Mouse (Mus musculus): Measurements from ENCODE around the gene Smc1b. TPM values are rescaled to one million over a fixed set of nuclear protein-coding genes. Genes with fewer than 3 reads are reported as not detected.
"Not testable (repeated sequence)": the region's sequence is repeated elsewhere in the genome, so short reads cannot be mapped to it uniquely, and the experiment has no call there.

Smc1b gene
- polyA plus RNA-seq, 1 experiment from 2014 or later = 0.25 TPM

GRCm38 (mm10) chr15:85036566-85037342, 95.0 kb downstream of the Smc1b start:
- H3K4me3 ChIP-seq (ENCODE audit: low read length) = peak overlapping the region; percentile 66

GRCm38 (mm10) chr15:85033916-85034315, 97.8 kb downstream of the Smc1b start:
- not testable (repeated sequence) for H3K4me3 ChIP-seq (ENCODE audit: low read length); H3K9ac ChIP-seq (ENCODE audit: low read depth, low read length); ATAC-seq; H3K27me3 ChIP-seq (replicated peaks; ENCODE audit: control insufficient read depth, insufficient read depth, low read length); H3K27ac ChIP-seq (ENCODE audit: low read depth, low read length); H3K36me3 ChIP-seq (ENCODE audit: control insufficient read depth, insufficient read depth, low read length); H3K4me2 ChIP-seq (ENCODE audit: low read length); H3K9me3 ChIP-seq (ENCODE audit: control insufficient read depth, low read length)
- WGBS = 53% methylated on average over 7 of the region's 7 CpGs
- H3K4me1 ChIP-seq (ENCODE audit: control insufficient read depth, insufficient read depth, low read depth, low read length) = peaks cover 18% of the 10 kb centered on the region

More at GRCm38 (mm10) chr15:85036566-85037342, 95.0 kb downstream of the Smc1b start:
- no peaks in the 10 kb centered on the region for H3K9me3 ChIP-seq (ENCODE audit: control insufficient read depth, low read length)
- ATAC-seq = peak; percentile 97
- peaks cover 28% of the 10 kb centered on the region for H3K4me1 ChIP-seq (ENCODE audit: control insufficient read depth, insufficient read depth, low read depth, low read length)
- under 1% methylated on average over 58 of the region's 75 CpGs for WGBS
- peak overlapping the region; percentile 75 for H3K27ac ChIP-seq (ENCODE audit: low read depth, low read length)
- H3K36me3 ChIP-seq (ENCODE audit: control insufficient read depth, insufficient read depth, low read length) = no peaks in the 10 kb centered on the region
- H3K4me2 ChIP-seq (ENCODE audit: low read length) = peak overlapping the region; percentile 95
- peak overlapping the region; percentile 79 for H3K9ac ChIP-seq (ENCODE audit: low read depth, low read length)
- H3K27me3 ChIP-seq (replicated peaks; ENCODE audit: control insufficient read depth, insufficient read depth, low read length) = no peaks in the 10 kb centered on the region

GRCm38 (mm10) chr15:85031866-85032265, 99.9 kb downstream of the Smc1b start:
- no peaks in the 10 kb centered on the region for H3K36me3 ChIP-seq (ENCODE audit: control insufficient read depth, insufficient read depth, low read length)
- ATAC-seq = no peak
- no peak overlapping the region for H3K27ac ChIP-seq (ENCODE audit: low read depth, low read length)
- H3K4me3 ChIP-seq (ENCODE audit: low read length) = no peak overlapping the region
- no peaks in the 10 kb centered on the region for H3K9me3 ChIP-seq (ENCODE audit: control insufficient read depth, low read length)
- peaks cover 4% of the 10 kb centered on the region; the same call in 1 of the 2 replicates for H3K4me1 ChIP-seq (ENCODE audit: control insufficient read depth, insufficient read depth, low read depth, low read length)
- no peak overlapping the region for H3K4me2 ChIP-seq (ENCODE audit: low read length)
- WGBS = 45% methylated on average over 3 of the region's 3 CpGs
- H3K27me3 ChIP-seq (replicated peaks; ENCODE audit: control insufficient read depth, insufficient read depth, low read length) = no peaks in the 10 kb centered on the region
- H3K9ac ChIP-seq (ENCODE audit: low read depth, low read length) = no peak overlapping the region

- H3K9ac ChIP-seq (ENCODE audit: low read depth, low read length); H3K27ac ChIP-seq (ENCODE audit: low read depth, low read length); H3K4me1 ChIP-seq (ENCODE audit: control insufficient read depth, insufficient read depth, low read depth, low read length); H3K4me2 ChIP-seq (ENCODE audit: low read length); H3K36me3 ChIP-seq (ENCODE audit: control insufficient read depth, insufficient read depth, low read length); H3K4me3 ChIP-seq (ENCODE audit: low read length); ATAC-seq; H3K27me3 ChIP-seq (replicated peaks; ENCODE audit: control insufficient read depth, insufficient read depth, low read length); H3K9me3 ChIP-seq (ENCODE audit: control insufficient read depth, low read length): not testable (repeated sequence)
- 82% methylated on average over 1 of the region's 1 CpGs for WGBS
These were observed 101.1 kb downstream of the Smc1b start for GRCm38 (mm10) chr15:85030643-85031042.

GRCm38 (mm10) chr15:85028648-85029047, 103.1 kb downstream of the Smc1b start, which contains the start of gene Fam118a:
TSS of gene Fam118a (plus strand) at chr15:85028948.
- not testable (repeated sequence) for H3K9me3 ChIP-seq (ENCODE audit: control insufficient read depth, low read length); H3K4me1 ChIP-seq (ENCODE audit: control insufficient read depth, insufficient read depth, low read depth, low read length); H3K9ac ChIP-seq (ENCODE audit: low read depth, low read length); ATAC-seq; H3K36me3 ChIP-seq (ENCODE audit: control insufficient read depth, insufficient read depth, low read length); H3K4me3 ChIP-seq (ENCODE audit: low read length); H3K27ac ChIP-seq (ENCODE audit: low read depth, low read length); H3K4me2 ChIP-seq (ENCODE audit: low read length); H3K27me3 ChIP-seq (replicated peaks; ENCODE audit: control insufficient read depth, insufficient read depth, low read length)
- 44% methylated on average over 1 of the region's 1 CpGs for WGBS

GRCm38 (mm10) chr15:85027740-85028139, 104.0 kb downstream of the Smc1b start:
- WGBS = 53% methylated on average over 4 of the region's 4 CpGs
- H3K27me3 ChIP-seq (replicated peaks; ENCODE audit: control insufficient read depth, insufficient read depth, low read length) = no peaks in the 10 kb centered on the region

GRCm38 (mm10) chr15:85026197-85026596, 105.6 kb downstream of the Smc1b start:
- no peak overlapping the region for H3K9ac ChIP-seq (ENCODE audit: low read depth, low read length)
- no peaks in the 10 kb centered on the region for H3K36me3 ChIP-seq (ENCODE audit: control insufficient read depth, insufficient read depth, low read length)
- H3K4me1 ChIP-seq (ENCODE audit: control insufficient read depth, insufficient read depth, low read depth, low read length) = no peaks in the 10 kb centered on the region
- H3K4me3 ChIP-seq (ENCODE audit: low read length) = no peak overlapping the region
- H3K27me3 ChIP-seq (replicated peaks; ENCODE audit: control insufficient read depth, insufficient read depth, low read length) = no peaks in the 10 kb centered on the region
- H3K9me3 ChIP-seq (ENCODE audit: control insufficient read depth, low read length) = no peaks in the 10 kb centered on the region
- no peak overlapping the region for H3K27ac ChIP-seq (ENCODE audit: low read depth, low read length)
- no peak overlapping the region for H3K4me2 ChIP-seq (ENCODE audit: low read length)
- WGBS = 83% methylated on average over 4 of the region's 4 CpGs
- ATAC-seq = no peak

More at GRCm38 (mm10) chr15:85027740-85028139, 104.0 kb downstream of the Smc1b start:
- Histone ChIP-seq H3K9me3 (ENCODE audit: control insufficient read depth, low read length) (no peaks in the 10 kb centered on the region), H3K9ac (ENCODE audit: low read depth, low read length) (no peak overlapping the region), H3K4me1 (ENCODE audit: control insufficient read depth, insufficient read depth, low read depth, low read length) (no peaks in the 10 kb centered on the region), H3K27ac (ENCODE audit: low read depth, low read length) (no peak overlapping the region), H3K36me3 (ENCODE audit: control insufficient read depth, insufficient read depth, low read length) (no peaks in the 10 kb centered on the region), H3K4me2 (ENCODE audit: low read length) (no peak overlapping the region), H3K4me3 (ENCODE audit: low read length) (no peak overlapping the region)
- no peak for ATAC-seq

GRCm38 (mm10) chr15:85022211-85022610, 109.6 kb downstream of the Smc1b start:
- H3K4me3 ChIP-seq (ENCODE audit: low read length) = no peak overlapping the region
- H3K4me2 ChIP-seq (ENCODE audit: low read length) = no peak overlapping the region
- 82% methylated on average over 4 of the region's 4 CpGs for whole genome bisulfite sequencing
- H3K27me3 ChIP-seq (replicated peaks; ENCODE audit: control insufficient read depth, insufficient read depth, low read length) = no peaks in the 10 kb centered on the region
- no peaks in the 10 kb centered on the region for H3K36me3 ChIP-seq (ENCODE audit: control insufficient read depth, insufficient read depth, low read length)
- no peak overlapping the region for H3K9ac ChIP-seq (ENCODE audit: low read depth, low read length)
- no peak overlapping the region for H3K27ac ChIP-seq (ENCODE audit: low read depth, low read length)
- peaks cover under 1% of the 10 kb centered on the region; the same call in 1 of the 2 replicates for H3K4me1 ChIP-seq (ENCODE audit: control insufficient read depth, insufficient read depth, low read depth, low read length)
- no peaks in the 10 kb centered on the region for H3K9me3 ChIP-seq (ENCODE audit: control insufficient read depth, low read length)
- ATAC-seq = no peak

GRCm38 (mm10) chr15:85016951-85017664, 114.7 kb downstream of the Smc1b start, which contains the start of gene Upk3a:
TSS of gene Upk3a (plus strand) at chr15:85017141.
- Histone ChIP-seq H3K4me2 (ENCODE audit: low read length) (peak within 1 kb of the TSS; percentile 37), H3K27me3 (replicated peaks; ENCODE audit: control insufficient read depth, insufficient read depth, low read length) (no peaks in the 10 kb centered on the region), H3K27ac (ENCODE audit: low read depth, low read length) (no peak within 1 kb of the TSS), H3K36me3 (ENCODE audit: control insufficient read depth, insufficient read depth, low read length) (no peaks in the 10 kb centered on the region), H3K9ac (ENCODE audit: low read depth, low read length) (no peak within 1 kb of the TSS; the same call in 1 of the 2 replicates), H3K4me1 (ENCODE audit: control insufficient read depth, insufficient read depth, low read depth, low read length) (peaks cover 3% of the 10 kb centered on the region; the same call in 1 of the 2 replicates), H3K9me3 (ENCODE audit: control insufficient read depth, low read length) (no peaks in the 10 kb centered on the region), H3K4me3 (ENCODE audit: low read length) (peak within 1 kb of the TSS; percentile 11)
- peak; percentile 76 for ATAC-seq
- WGBS = 11% methylated on average over 21 of the region's 21 CpGs

All from hindbrain, embryonic 16.5 days (tissue).